Mouse (Mus musculus) G1E (cell line): ENCODE measurements around the gene Tmem18. TPM values are rescaled to one million over a fixed set of nuclear protein-coding genes. Genes with fewer than 3 reads are reported as not detected.

Source experiments
- ATAC-seq: 2 replicates; pipeline ENCODE4 v1.8.0; 2016; ENCODE audit warnings: mild to moderate bottlenecking; ENCODE audit not compliant: insufficient number of reproducible peaks, poor library complexity, low FRiP score, severe bottlenecking; ENCODE audit errors: extremely low read depth
- DNase-seq: peaks from one replicate; pipeline ENCODE4 v3.0.0; 2012; ENCODE audit warnings: low spot score
- H3K27me3 ChIP-seq: 2 replicates; pipeline ENCODE4 v1.6.1; 2012; ENCODE audit warnings: mild to moderate bottlenecking, low read length, inconsistent platforms; ENCODE audit not compliant: insufficient read depth
- H3K36me3 ChIP-seq: replicated peaks from 2 replicates; pipeline ENCODE3; 2012; ENCODE audit warnings: mild to moderate bottlenecking, inconsistent platforms
- H3K4me1 ChIP-seq: 2 replicates; pipeline ENCODE4 v1.6.1; 2012; ENCODE audit warnings: low read depth, low read length, inconsistent platforms, mixed read lengths; ENCODE audit not compliant: insufficient read depth
- H3K4me3 ChIP-seq: 2 replicates; pipeline ENCODE4 v1.5.1; 2012; ENCODE audit warnings: low read depth, mild to moderate bottlenecking, inconsistent platforms, low read length, moderate library complexity, mixed read lengths
- H3K9me3 ChIP-seq: replicated peaks from 2 replicates; pipeline ENCODE4 v1.6.1; 2012; ENCODE audit warnings: inconsistent platforms
- GATA1 ChIP-seq: IDR thresholded peaks from 2 replicates; pipeline ENCODE4 v1.6.1; 2012; ENCODE audit warnings: borderline replicate concordance, low read length, inconsistent platforms, mixed read lengths
- POLR2AphosphoS5 ChIP-seq: IDR thresholded peaks from 2 replicates; pipeline ENCODE4 v1.6.1; 2012; ENCODE audit warnings: low read depth, low read length, inconsistent platforms; ENCODE audit not compliant: insufficient replicate concordance
- TAL1 ChIP-seq: conservative IDR thresholded peaks from 2 replicates; pipeline ENCODE4 v1.6.1; 2012; ENCODE audit warnings: low read depth, low read length, inconsistent platforms, mixed read lengths
- polyA plus RNA-seq: library from polyadenylated mRNA; stranded (reverse); fragments of >175 nt; gene quantifications from 2 replicates; pipeline ENCODE4 v1.2.3, GENCODE M21; 2012
- total RNA-seq, 2 experiments: library from RNA; stranded (forward) in 1 of 2; stranded (reverse) in 1 of 2; fragments of 200-1000 nt in 1 of 2; fragments of >200 nt in 1 of 2; fragmentation: Nextera tagmentation in 1 of 2; gene quantifications; 2 replicates each; pipeline ENCODE4 v1.2.3; 2014 to 2017

Tmem18 gene
- total and polyA plus RNA-seq, 3 experiments: 3.4 to 55.6 (median 54.6) TPM

GRCm38 (mm10) chr12:30634534-30634933 lies 50.3 kb downstream of the Tmem18 start:
- H3K4me1 ChIP-seq: no peaks in the 10 kb centered on the region
- H3K36me3 ChIP-seq: no peaks in the 10 kb centered on the region
- H3K27me3 ChIP-seq: no peaks in the 10 kb centered on the region
- ATAC-seq (no peak), DNase-seq (no peak)
- H3K9me3 ChIP-seq: no peaks in the 10 kb centered on the region
- TF ChIP-seq TAL1 (no peak), POLR2AphosphoS5 (no peak), GATA1 (no peak)
- no peak overlapping the region for H3K4me3 ChIP-seq

Other genes starting within 250 kb of the Tmem18 start
- gene Sntg2, start 211.1 kb upstream of the Tmem18 start, total RNA-seq (2014; fragmentation: Nextera tagmentation): not detected in 2 replicates
- gene Sntg2, start 211.1 kb upstream of the Tmem18 start, total RNA-seq (2017): 0.29 TPM in 1 of 2 replicates, not detected in the other
- gene Sntg2, start 211.1 kb upstream of the Tmem18 start, polyA plus RNA-seq: not detected in 2 replicates